In the genomic region with DNA sequence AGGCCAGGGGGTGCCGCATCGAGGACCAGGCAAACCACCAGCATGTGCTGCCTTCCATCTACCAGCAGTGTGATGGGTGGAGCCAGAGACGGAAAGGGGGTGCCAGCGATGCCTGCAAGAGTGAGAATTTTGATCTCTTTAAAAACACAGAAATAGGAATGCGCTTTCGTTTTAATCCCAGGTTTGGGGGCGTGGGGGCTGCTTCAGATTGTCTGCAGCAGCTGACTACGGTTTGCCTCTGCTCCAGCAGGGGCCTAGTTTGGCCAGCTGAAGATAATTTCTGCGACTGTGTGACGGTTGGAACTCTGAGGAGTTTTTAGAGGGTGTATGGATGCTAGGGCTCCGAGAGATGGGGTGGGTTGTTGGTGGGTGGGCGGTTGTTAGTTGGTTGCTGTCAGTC, we compare ENCODE assay signal across 32 mouse cellular contexts. TPM values are rescaled to one million over a fixed set of nuclear protein-coding genes. Genes with fewer than 3 reads are reported as not detected.
"Had no signal": no experiment of that assay in that cellular context is flagged by ENCODE, and none has a peak within 500 bp of the region (broad histone marks: within the 10 kb centered on the region; RNA-seq: fewer than 3 reads in every experiment).

No protein-coding gene starts in this region.

- H3K4me3 ChIP-seq: heart, adult 2 months; heart, embryonic 13.5 days; heart, embryonic 15.5 days; hindbrain, embryonic 13.5 days; hindbrain, embryonic 15.5 days; kidney, embryonic 15.5 days; limb, embryonic 13.5 days; limb, embryonic 15.5 days; liver, embryonic 12.5 days had no signal

- DNase-seq: gastrocnemius, postnatal 14 days; gastrocnemius, postnatal 36 days; heart, adult 11 months; heart, adult 2 months; heart, postnatal 14 days; heart, postnatal 36 days; kidney, adult 11 months; kidney, adult 2 months; kidney, adult 9 months; kidney, postnatal 14 days; kidney, postnatal 36 days; left cerebral cortex, postnatal 4 days had no signal

- H3K27ac ChIP-seq: heart, adult 2 months; heart, embryonic 13.5 days; heart, embryonic 15.5 days; hindbrain, embryonic 13.5 days; hindbrain, embryonic 15.5 days; hindbrain, postnatal 0 days; kidney, embryonic 15.5 days; kidney, postnatal 0 days; limb, embryonic 13.5 days; limb, embryonic 15.5 days; liver, embryonic 12.5 days; liver, embryonic 14.5 days had no signal

- ATAC-seq: hindbrain, postnatal 0 days; intestine, embryonic 16.5 days; liver, embryonic 12.5 days had no signal

RNA-seq across cellular contexts. Expression of gene Ptcra, which starts 4.8 kb away (rescaled TPM):
- total RNA-seq: gastrocnemius, adult 18-20 months; gastrocnemius, adult 8-10 months; gastrocnemius, postnatal 14 days; gastrocnemius, postnatal 36 days; heart, adult 2 months; heart, postnatal 36 days; hematopoietic stem cell, adult 5-6 weeks; hindbrain, postnatal 0 days; layer of hippocampus, postnatal 10 days; layer of hippocampus, postnatal 25 days; left cerebral cortex, postnatal 10 days; left cerebral cortex, postnatal 25 days; left cerebral cortex, postnatal 4 days; liver, adult 2 months had no signal

RNA-seq across cellular contexts. Expression of gene Gnmt, which starts 29.8 kb away (rescaled TPM):
- total RNA-seq: hematopoietic stem cell, adult 5-6 weeks had no signal
